Mouse (Mus musculus): ENCODE measurements around the gene Acacb. TPM values are rescaled to one million over a fixed set of nuclear protein-coding genes. Genes with fewer than 3 reads are reported as not detected.

Gene Acacb
- polyA plus RNA-seq, 1 experiment from 2014 or later = 0.54 TPM

- Histone ChIP-seq H3K4me1 (ENCODE audit: insufficient read depth, low read depth, low read length) (no peaks in the 10 kb centered on the region), H3K9me3 (ENCODE audit: low read length) (no peaks in the 10 kb centered on the region), H3K9ac (replicated peaks; ENCODE audit: low read depth) (no peak overlapping the region), H3K36me3 (ENCODE audit: insufficient read depth, low read length) (peaks cover 47% of the 10 kb centered on the region), H3K4me3 (ENCODE audit: low read depth, low read length) (no peak overlapping the region), H3K4me2 (replicated peaks; ENCODE audit: low read depth, low read length) (no peak overlapping the region), H3K27me3 (replicated peaks; ENCODE audit: insufficient read depth, low read length) (no peaks in the 10 kb centered on the region), H3K27ac (ENCODE audit: low read length) (no peak overlapping the region)
- WGBS = 71% methylated on average over 16 of the region's 16 CpGs
- no peak for ATAC-seq
- no peak for DNase-seq (ENCODE audit: low spot score)
- TF ChIP-seq CTCF (IDR thresholded peaks at IDR 0.05) (no peak), EP300 (IDR thresholded peaks at IDR 0.05) (no peak)
These were observed 39.9 kb upstream of the Acacb start for GRCm38 (mm10) chr5:114106391-114106935.

DNA sequence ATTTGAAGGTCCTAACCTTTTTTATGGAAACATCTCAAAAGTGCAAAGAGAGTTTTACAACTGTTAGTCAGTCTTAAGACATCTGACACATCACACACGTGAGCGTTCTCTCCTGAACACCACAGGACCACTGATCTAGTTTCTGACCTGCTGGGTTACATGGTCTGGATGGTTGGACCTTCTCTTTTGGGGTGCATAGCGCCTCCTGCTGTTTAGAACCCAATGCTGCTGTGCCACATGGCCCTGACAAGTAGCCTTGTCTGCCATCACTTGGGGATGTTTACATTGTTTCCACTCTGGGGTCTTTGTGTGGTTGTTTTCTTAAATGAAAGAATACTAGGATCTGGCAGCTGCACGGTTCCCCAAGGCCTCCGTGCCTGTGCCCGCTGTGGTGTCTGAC, 33.0 kb upstream of the Acacb start:
- Histone ChIP-seq H3K4me1 (ENCODE audit: insufficient read depth, low read depth, low read length) (no peaks in the 10 kb centered on the region), H3K36me3 (ENCODE audit: insufficient read depth, low read length) (peaks cover 29% of the 10 kb centered on the region), H3K27me3 (replicated peaks; ENCODE audit: insufficient read depth, low read length) (no peaks in the 10 kb centered on the region), H3K4me3 (ENCODE audit: low read depth, low read length) (no peak overlapping the region), H3K9me3 (ENCODE audit: low read length) (no peaks in the 10 kb centered on the region), H3K4me2 (replicated peaks; ENCODE audit: low read depth, low read length) (no peak overlapping the region), H3K27ac (ENCODE audit: low read length) (no peak overlapping the region), H3K9ac (replicated peaks; ENCODE audit: low read depth) (no peak overlapping the region)
- ATAC-seq (no peak), DNase-seq (ENCODE audit: low spot score) (no peak)
- TF ChIP-seq EP300 (IDR thresholded peaks at IDR 0.05) = no peak
- peak; percentile 25; the same call in 1 of the 2 replicates for TF ChIP-seq CTCF (IDR thresholded peaks at IDR 0.05)
- 82% methylated on average over 6 of the region's 6 CpGs for WGBS

DNA sequence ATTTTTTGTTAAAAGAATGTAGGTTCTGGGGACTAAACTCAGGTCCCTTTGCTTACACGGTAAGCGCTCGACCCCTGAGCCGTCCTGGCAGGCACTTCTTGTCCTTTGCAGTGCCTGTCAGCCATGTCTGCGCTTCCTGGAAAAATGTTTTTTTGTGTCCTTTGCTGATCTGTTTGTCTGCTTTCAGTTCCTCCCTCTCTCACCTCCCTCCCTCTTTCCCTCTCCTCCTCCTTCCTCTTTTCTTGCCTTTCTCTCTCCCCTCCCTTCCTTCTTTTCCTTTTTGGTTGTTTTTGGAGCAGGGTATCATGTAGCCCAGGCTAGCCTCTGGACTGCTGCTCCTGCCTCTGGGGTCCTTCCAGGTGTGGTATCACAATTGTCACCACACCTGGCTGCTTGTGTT, 31.3 kb upstream of the Acacb start:
- TF ChIP-seq EP300 (IDR thresholded peaks at IDR 0.05) = no peak
- no peak for TF ChIP-seq CTCF (IDR thresholded peaks at IDR 0.05)
- Histone ChIP-seq H3K9ac (replicated peaks; ENCODE audit: low read depth) (no peak overlapping the region), H3K4me2 (replicated peaks; ENCODE audit: low read depth, low read length) (no peak overlapping the region), H3K27ac (ENCODE audit: low read length) (no peak overlapping the region), H3K27me3 (replicated peaks; ENCODE audit: insufficient read depth, low read length) (no peaks in the 10 kb centered on the region), H3K4me1 (ENCODE audit: insufficient read depth, low read depth, low read length) (no peaks in the 10 kb centered on the region), H3K4me3 (ENCODE audit: low read depth, low read length) (no peak overlapping the region), H3K36me3 (ENCODE audit: insufficient read depth, low read length) (peaks cover 14% of the 10 kb centered on the region; the same call in 1 of the 2 replicates), H3K9me3 (ENCODE audit: low read length) (no peaks in the 10 kb centered on the region)
- DNase-seq (ENCODE audit: low spot score) = no peak
- no peak for ATAC-seq
- 72% methylated on average over 5 of the region's 5 CpGs for WGBS

- Histone ChIP-seq H3K4me3 (ENCODE audit: low read depth, low read length) (no peak overlapping the region), H3K27me3 (replicated peaks; ENCODE audit: insufficient read depth, low read length) (no peaks in the 10 kb centered on the region), H3K36me3 (ENCODE audit: insufficient read depth, low read length) (peaks cover 16% of the 10 kb centered on the region), H3K9me3 (ENCODE audit: low read length) (no peaks in the 10 kb centered on the region), H3K9ac (replicated peaks; ENCODE audit: low read depth) (no peak overlapping the region), H3K27ac (ENCODE audit: low read length) (no peak overlapping the region), H3K4me2 (replicated peaks; ENCODE audit: low read depth, low read length) (no peak overlapping the region), H3K4me1 (ENCODE audit: insufficient read depth, low read depth, low read length) (no peaks in the 10 kb centered on the region)
- TF ChIP-seq CTCF (IDR thresholded peaks at IDR 0.05) (no peak), EP300 (IDR thresholded peaks at IDR 0.05) (no peak)
- DNase-seq (ENCODE audit: low spot score) (no peak), ATAC-seq (no peak)
- WGBS = 79% methylated on average over 7 of the region's 7 CpGs
These were observed 29.7 kb upstream of the Acacb start for GRCm38 (mm10) chr5:114116586-114116985.

DNA sequence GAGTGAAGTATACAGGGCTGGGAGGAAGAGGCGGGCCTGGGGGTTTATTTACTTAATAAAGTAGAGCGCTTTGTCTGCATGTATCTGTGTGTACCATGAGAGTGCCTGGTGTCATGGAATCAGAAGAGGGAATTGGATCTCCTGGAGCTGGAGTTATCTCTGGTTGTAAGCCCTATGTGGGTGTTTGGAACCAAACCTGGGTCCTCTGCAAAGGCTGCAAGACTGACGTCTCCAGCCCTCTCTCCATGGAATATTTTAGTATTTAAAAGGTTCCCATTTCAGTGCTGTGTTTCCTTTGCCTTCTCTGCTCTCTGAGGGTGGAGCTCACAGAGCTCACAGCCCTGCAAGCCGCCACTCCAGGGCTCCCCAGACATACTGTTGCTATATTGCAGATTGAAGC, 26.5 kb upstream of the Acacb start:
- Histone ChIP-seq H3K4me1 (ENCODE audit: insufficient read depth, low read depth, low read length) (no peaks in the 10 kb centered on the region), H3K9me3 (ENCODE audit: low read length) (no peaks in the 10 kb centered on the region), H3K36me3 (ENCODE audit: insufficient read depth, low read length) (peaks cover 32% of the 10 kb centered on the region), H3K4me2 (replicated peaks; ENCODE audit: low read depth, low read length) (no peak overlapping the region), H3K4me3 (ENCODE audit: low read depth, low read length) (no peak overlapping the region), H3K27me3 (replicated peaks; ENCODE audit: insufficient read depth, low read length) (no peaks in the 10 kb centered on the region), H3K27ac (ENCODE audit: low read length) (no peak overlapping the region), H3K9ac (replicated peaks; ENCODE audit: low read depth) (no peak overlapping the region)
- TF ChIP-seq CTCF (IDR thresholded peaks at IDR 0.05) (no peak), EP300 (IDR thresholded peaks at IDR 0.05) (no peak)
- ATAC-seq (no peak), DNase-seq (ENCODE audit: low spot score) (no peak)
- WGBS = 80% methylated on average over 4 of the region's 4 CpGs

GRCm38 (mm10) chr5:114126008-114126407, 20.3 kb upstream of the Acacb start:
- WGBS = 90% methylated on average over 3 of the region's 3 CpGs
- no peak for ATAC-seq
- DNase-seq (ENCODE audit: low spot score) = no peak

More at GRCm38 (mm10) chr5:114126008-114126407, 20.3 kb upstream of the Acacb start:
- Histone ChIP-seq H3K9ac (replicated peaks; ENCODE audit: low read depth) (no peak overlapping the region), H3K4me1 (ENCODE audit: insufficient read depth, low read depth, low read length) (no peaks in the 10 kb centered on the region), H3K27ac (ENCODE audit: low read length) (no peak overlapping the region), H3K36me3 (ENCODE audit: insufficient read depth, low read length) (peaks cover 22% of the 10 kb centered on the region), H3K27me3 (replicated peaks; ENCODE audit: insufficient read depth, low read length) (no peaks in the 10 kb centered on the region), H3K4me3 (ENCODE audit: low read depth, low read length) (no peak overlapping the region), H3K4me2 (replicated peaks; ENCODE audit: low read depth, low read length) (no peak overlapping the region), H3K9me3 (ENCODE audit: low read length) (no peaks in the 10 kb centered on the region)
- TF ChIP-seq EP300 (IDR thresholded peaks at IDR 0.05) = no peak
- TF ChIP-seq CTCF (IDR thresholded peaks at IDR 0.05) = no peak
